Mouse (Mus musculus) neural tube, embryonic 15.5 days (tissue): ENCODE measurements around the gene Hamp. TPM values are rescaled to one million over a fixed set of nuclear protein-coding genes. Genes with fewer than 3 reads are reported as not detected.

Experiments used
- ATAC-seq: fragments of 200-750 bp; cut with Nextera tagmentation; 2 replicates; pipeline ENCODE4 v1.8.0; 2017; ENCODE audit warnings: mild to moderate bottlenecking, moderate TSS enrichment, moderate library complexity; ENCODE audit not compliant: low FRiP score
- H3K27ac ChIP-seq: fragments of 300-500 bp; sonication (generic); replicated peaks from 2 replicates; pipeline ENCODE4 v1.5.1; 2015; ENCODE audit warnings: mild to moderate bottlenecking, inconsistent platforms
- H3K27me3 ChIP-seq: fragments of 300-500 bp; sonication (generic); replicated peaks from 2 replicates; pipeline ENCODE4 v1.6.1; 2015; ENCODE audit warnings: inconsistent platforms
- H3K36me3 ChIP-seq: fragments of 300-500 bp; sonication (generic); 2 replicates; pipeline ENCODE4 v1.6.1; 2015; ENCODE audit warnings: inconsistent platforms
- H3K4me1 ChIP-seq: fragments of 300-500 bp; sonication (generic); 2 replicates; pipeline ENCODE4 v1.6.1; 2015; ENCODE audit warnings: inconsistent platforms
- H3K4me2 ChIP-seq: fragments of 300-500 bp; sonication (generic); 2 replicates; pipeline ENCODE4 v1.6.1; 2015; ENCODE audit warnings: inconsistent platforms, mild to moderate bottlenecking, moderate library complexity
- H3K4me3 ChIP-seq: fragments of 300-500 bp; sonication (generic); replicated peaks from 2 replicates; pipeline ENCODE4 v1.5.1; 2015; ENCODE audit warnings: mild to moderate bottlenecking, inconsistent platforms
- H3K9ac ChIP-seq: fragments of 300-500 bp; sonication (generic); replicated peaks from 2 replicates; pipeline ENCODE4 v1.6.1; 2015; ENCODE audit warnings: mild to moderate bottlenecking, inconsistent platforms
- H3K9me3 ChIP-seq: fragments of 300-500 bp; sonication (generic); replicated peaks from 2 replicates; pipeline ENCODE4 v1.6.1; 2016; ENCODE audit warnings: inconsistent platforms
- WGBS: fragments of 180-500 bp; shearing (Covaris S2); methylation state at CpG from one replicate; pipeline ENCODE4 v1.1.7; 2015; ENCODE audit warnings: mixed read lengths; 5-methylcytosine and 5-hydroxymethylcytosine counted together
- polyA plus RNA-seq: library from polyadenylated mRNA; unstranded; fragments of >200 nt; fragmentation: Nextera tagmentation; extraction: Ambion mirVana; gene quantifications from 2 replicates; pipeline ENCODE4 v1.2.1, GENCODE M21; 2015

Hamp gene
- polyA plus RNA-seq, 1 experiment from 2014 or later = not detected

DNA sequence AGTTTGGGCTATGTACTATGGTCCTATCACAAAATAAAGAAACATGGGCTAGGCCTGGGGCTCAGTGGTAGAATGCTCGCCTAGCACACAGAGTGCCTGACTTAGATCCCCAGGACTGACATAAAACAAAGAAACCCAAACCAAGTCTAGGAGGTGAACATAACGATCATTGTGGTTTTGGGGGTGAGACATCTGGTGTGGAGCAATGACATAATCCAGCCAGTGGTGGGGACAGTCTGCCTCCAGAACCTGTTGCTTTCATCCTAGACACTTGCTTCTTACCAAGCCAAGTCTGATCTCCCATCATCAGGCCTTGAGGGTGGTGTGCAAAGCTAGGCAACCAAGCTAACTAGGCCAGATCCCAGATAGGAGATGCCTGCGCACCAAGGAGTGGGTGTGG is 22.8 kb upstream of the Hamp start:
- Histone ChIP-seq H3K9me3 (no peaks in the 10 kb centered on the region), H3K4me1 (no peaks in the 10 kb centered on the region), H3K4me2 (no peak overlapping the region), H3K27ac (no peak overlapping the region), H3K4me3 (no peak overlapping the region), H3K9ac (no peak overlapping the region), H3K27me3 (peaks cover under 1% of the 10 kb centered on the region; the same call in 1 of the 2 replicates), H3K36me3 (no peaks in the 10 kb centered on the region)
- 86% methylated on average over 3 of the region's 3 CpGs for WGBS
- no peak for ATAC-seq

DNA sequence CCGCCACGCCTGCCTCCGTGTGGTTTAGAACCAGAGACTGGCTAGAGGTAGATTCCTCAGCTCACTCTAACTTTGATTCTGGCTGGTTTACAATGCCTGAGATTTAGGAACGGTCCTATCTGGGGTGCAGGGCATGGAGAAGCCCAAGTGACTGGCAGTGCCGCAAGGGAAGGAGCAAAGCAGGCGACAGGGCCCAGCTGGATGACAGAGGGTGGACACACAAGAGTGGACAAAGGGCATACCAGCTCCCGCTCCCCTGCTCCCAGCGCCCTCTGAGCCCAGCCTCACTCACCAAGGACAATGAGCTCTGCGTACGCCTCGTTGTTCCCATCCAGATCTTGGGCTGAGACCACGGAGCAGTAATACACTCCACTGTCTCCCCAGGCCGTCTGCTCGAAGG is 21.8 kb upstream of the Hamp start:
- no peak overlapping the region for H3K4me3 ChIP-seq
- 54% methylated on average over 14 of the region's 14 CpGs for WGBS
- no peaks in the 10 kb centered on the region for H3K27me3 ChIP-seq
- no peak overlapping the region for H3K9ac ChIP-seq
- H3K9me3 ChIP-seq = no peaks in the 10 kb centered on the region
- H3K4me2 ChIP-seq = no peak overlapping the region
- ATAC-seq = no peak
- H3K4me1 ChIP-seq = no peaks in the 10 kb centered on the region
- H3K27ac ChIP-seq = no peak overlapping the region
- H3K36me3 ChIP-seq = no peaks in the 10 kb centered on the region

DNA sequence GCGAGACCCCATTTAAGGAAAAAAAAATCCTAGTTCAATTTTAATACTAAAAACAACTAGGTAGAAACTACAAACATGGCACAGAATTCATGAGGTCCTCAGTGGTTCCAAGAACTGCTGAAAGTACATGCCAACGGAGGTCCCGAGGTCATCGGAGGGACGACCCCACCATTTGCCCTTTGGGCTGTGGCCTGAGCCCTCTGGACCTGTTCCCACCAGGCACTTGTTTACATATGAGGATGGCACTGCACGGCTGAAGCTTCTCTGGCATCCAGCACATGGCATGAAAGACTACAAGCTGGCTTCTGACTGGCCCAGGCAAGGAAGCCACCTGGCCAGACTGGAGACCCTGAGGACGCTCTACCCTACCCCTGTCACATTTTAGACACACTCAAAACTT is 20.5 kb upstream of the Hamp start:
- no peaks in the 10 kb centered on the region for H3K36me3 ChIP-seq
- ATAC-seq = no peak
- H3K9ac ChIP-seq = no peak overlapping the region
- no peak overlapping the region for H3K27ac ChIP-seq
- WGBS = 89% methylated on average over 7 of the region's 7 CpGs
- H3K4me2 ChIP-seq = no peak overlapping the region
- H3K27me3 ChIP-seq = no peaks in the 10 kb centered on the region
- 0 out of 2 replicates have a peak, but pooled peaks cover 4% of the 10 kb centered on the region for H3K4me1 ChIP-seq
- no peak overlapping the region for H3K4me3 ChIP-seq
- H3K9me3 ChIP-seq = no peaks in the 10 kb centered on the region

DNA sequence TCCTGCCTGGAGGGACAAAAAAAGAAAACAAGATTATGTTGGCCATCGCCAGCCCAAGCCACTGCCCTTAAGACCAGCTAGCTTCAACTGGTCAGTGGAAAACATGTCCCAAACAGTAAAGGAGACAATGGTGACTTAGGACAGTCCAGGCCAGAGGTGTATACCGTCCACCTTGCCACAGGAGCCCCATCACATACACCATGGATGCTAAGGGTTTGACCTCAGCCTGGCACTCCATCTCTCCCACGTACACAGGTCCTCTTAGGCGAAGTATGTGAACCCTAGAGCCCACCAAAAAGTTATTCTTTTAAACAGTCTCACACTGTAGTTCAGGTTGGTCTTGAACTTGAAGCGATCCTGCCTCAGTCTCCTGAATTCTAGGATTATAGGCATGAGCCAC is 19.0 kb upstream of the Hamp start:
- H3K4me1 ChIP-seq = peaks cover 17% of the 10 kb centered on the region
- no peaks in the 10 kb centered on the region for H3K27me3 ChIP-seq
- no peak overlapping the region for H3K27ac ChIP-seq
- no peak overlapping the region for H3K9ac ChIP-seq
- WGBS = 94% methylated on average over 5 of the region's 5 CpGs
- ATAC-seq = no peak
- no peaks in the 10 kb centered on the region for H3K9me3 ChIP-seq
- no peak overlapping the region for H3K4me3 ChIP-seq
- H3K36me3 ChIP-seq = 0 out of 2 replicates have a peak, but pooled peaks cover 3% of the 10 kb centered on the region
- H3K4me2 ChIP-seq = no peak overlapping the region

DNA sequence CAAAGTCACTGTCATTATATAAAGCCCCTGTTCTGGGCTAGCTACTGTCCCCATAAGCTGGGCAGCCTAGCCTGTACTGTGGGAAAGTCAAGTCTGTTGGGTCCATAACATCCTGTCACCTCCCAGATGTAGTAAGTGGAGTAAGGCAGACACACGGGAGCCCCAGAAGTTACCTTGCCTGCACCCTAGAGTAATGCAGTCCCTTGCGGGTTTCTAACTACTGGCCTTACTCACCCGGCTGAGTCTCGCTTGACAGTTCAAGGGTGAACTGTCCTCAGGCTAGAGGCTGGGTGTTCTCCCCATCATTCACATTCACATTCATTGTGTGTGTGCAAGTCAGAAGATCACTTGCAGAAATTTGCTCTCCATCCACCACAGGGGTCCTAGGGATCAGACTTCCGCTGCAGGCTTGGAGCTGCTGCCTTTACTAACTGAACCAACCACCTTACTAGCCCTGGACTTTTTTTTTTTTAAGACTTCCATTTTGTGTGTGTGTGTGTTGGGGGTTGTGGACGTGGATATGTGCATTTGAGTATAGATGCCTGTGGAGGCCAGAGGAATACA is 16.0 kb upstream of the Hamp start:
- Histone ChIP-seq H3K4me2 (no peak overlapping the region), H3K4me1 (peaks cover 28% of the 10 kb centered on the region), H3K27ac (no peak overlapping the region), H3K9ac (no peak overlapping the region), H3K9me3 (no peaks in the 10 kb centered on the region), H3K27me3 (no peaks in the 10 kb centered on the region), H3K4me3 (no peak overlapping the region), H3K36me3 (peaks cover 3% of the 10 kb centered on the region; the same call in 1 of the 2 replicates)
- no peak for ATAC-seq
- 87% methylated on average over 6 of the region's 6 CpGs for WGBS

DNA sequence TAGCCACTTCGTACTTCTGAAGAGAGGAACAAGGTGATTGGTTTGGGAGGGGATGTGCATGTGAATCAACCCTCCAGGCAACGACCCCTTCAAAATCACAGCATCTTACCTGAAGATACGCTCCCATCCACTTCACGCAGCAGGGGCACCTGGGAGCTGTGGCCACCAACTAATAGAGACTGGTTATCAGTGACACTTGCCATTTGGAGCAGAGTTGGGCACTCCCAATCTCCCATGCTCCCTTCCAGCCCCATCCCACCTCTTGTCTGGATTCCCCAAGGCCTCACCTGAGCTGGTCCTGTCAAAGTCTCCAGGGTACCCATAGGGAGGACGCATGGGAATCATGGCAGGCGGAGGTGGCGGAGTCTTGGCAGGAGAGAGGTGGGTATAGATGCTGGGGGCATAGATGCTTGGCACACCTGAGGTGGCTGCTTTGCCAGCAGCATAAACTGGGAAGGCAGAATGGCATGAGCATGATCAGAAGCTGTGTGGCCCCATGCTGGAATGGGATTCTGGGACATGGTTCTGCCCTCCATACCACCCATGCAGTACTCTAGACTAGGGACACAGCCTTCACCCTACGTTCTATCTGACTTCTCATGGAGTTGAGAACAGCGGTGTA is 15.1 kb upstream of the Hamp start:
- no peak overlapping the region for H3K4me2 ChIP-seq

DNA sequence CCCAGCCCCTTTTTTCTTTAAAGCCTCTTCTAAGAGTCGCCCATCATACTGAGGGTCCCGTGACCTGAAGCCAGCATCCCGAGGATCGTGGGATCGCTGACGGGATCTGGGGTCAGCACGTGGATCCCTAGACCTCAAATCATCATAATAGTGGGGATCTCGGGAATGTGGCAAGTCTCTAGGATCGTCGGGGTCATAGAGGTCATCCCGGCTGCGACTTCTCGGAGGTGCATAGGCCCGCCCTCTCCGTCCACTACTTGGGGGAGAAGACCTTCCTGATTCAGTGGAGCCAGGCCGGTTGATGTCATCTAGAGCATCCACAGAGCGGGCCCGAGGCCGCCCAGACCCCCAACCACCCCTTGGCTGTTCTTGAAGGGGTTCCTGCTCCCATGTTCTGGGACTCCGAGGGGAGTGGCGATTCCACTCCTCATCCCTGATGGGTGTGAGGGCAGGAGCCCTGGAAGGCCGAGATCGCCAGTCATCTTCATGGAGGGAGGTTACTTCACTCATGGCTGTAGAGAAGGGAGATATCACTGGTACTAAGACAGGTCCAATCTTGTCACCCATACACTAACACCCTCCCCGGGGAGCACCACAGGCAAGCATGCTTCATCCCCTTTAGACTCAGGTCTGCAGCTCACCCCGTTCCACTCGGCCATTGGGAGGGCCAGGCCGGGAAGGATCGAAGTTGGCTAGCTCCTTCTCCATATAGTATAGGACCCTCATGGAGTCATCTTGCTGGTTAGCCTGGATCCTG is 14.5 kb upstream of the Hamp start:
- peak overlapping the region; percentile 94 for H3K4me2 ChIP-seq
- no peaks in the 10 kb centered on the region for H3K27me3 ChIP-seq
- peak overlapping the region; percentile 64 for H3K4me3 ChIP-seq
- 65% methylated on average over 28 of the region's 28 CpGs for WGBS
- H3K4me1 ChIP-seq = peaks cover 36% of the 10 kb centered on the region
- no peak for ATAC-seq
- H3K36me3 ChIP-seq = peaks cover 18% of the 10 kb centered on the region
- H3K27ac ChIP-seq = peak overlapping the region; percentile 99
- no peaks in the 10 kb centered on the region for H3K9me3 ChIP-seq
- H3K9ac ChIP-seq = peak overlapping the region; percentile 93

More for the DNA sequence above, 15.1 kb upstream of the Hamp start:
- no peak overlapping the region for H3K4me3 ChIP-seq
- WGBS = 99% methylated on average over 9 of the region's 9 CpGs
- ATAC-seq = no peak
- 0 out of 2 replicates have a peak overlapping the region, but pooled peaks have one; percentile 15 for H3K9ac ChIP-seq
- peaks cover 36% of the 10 kb centered on the region for H3K4me1 ChIP-seq
- H3K27me3 ChIP-seq = no peaks in the 10 kb centered on the region
- H3K27ac ChIP-seq = no peak overlapping the region
- no peaks in the 10 kb centered on the region for H3K9me3 ChIP-seq
- H3K36me3 ChIP-seq = peaks cover 11% of the 10 kb centered on the region

DNA sequence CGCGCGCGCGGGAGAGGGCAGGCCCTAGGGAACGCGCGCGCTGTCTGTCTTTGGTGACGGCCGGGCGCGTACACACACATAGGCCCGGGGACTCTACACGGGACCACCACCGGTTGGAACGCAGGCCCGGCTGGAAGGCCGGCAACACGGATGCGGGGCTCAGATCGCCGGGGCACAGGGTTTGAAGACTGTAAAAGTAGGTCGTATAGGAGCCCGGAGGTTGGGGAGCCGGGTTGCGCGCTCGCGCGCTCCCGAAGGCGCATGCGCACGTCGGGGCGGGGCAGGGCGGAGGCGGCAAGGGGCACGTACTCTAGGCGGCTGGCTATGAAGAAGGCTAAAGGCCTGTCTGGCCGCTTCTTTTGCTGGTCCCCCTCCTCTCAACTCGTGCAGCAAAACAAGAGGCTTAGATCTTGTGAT is 13.5 kb upstream of the Hamp start:
- under 1% methylated on average over 43 of the region's 43 CpGs for WGBS
- peaks cover 43% of the 10 kb centered on the region for H3K4me1 ChIP-seq
- peak overlapping the region; percentile 64 for H3K4me3 ChIP-seq
- H3K9me3 ChIP-seq = no peaks in the 10 kb centered on the region
- peak; percentile 53 for ATAC-seq
- H3K9ac ChIP-seq = peak overlapping the region; percentile 93
- H3K36me3 ChIP-seq = peaks cover 27% of the 10 kb centered on the region
- peak overlapping the region; percentile 99 for H3K27ac ChIP-seq
- no peaks in the 10 kb centered on the region for H3K27me3 ChIP-seq
- peak overlapping the region; percentile 94 for H3K4me2 ChIP-seq

DNA sequence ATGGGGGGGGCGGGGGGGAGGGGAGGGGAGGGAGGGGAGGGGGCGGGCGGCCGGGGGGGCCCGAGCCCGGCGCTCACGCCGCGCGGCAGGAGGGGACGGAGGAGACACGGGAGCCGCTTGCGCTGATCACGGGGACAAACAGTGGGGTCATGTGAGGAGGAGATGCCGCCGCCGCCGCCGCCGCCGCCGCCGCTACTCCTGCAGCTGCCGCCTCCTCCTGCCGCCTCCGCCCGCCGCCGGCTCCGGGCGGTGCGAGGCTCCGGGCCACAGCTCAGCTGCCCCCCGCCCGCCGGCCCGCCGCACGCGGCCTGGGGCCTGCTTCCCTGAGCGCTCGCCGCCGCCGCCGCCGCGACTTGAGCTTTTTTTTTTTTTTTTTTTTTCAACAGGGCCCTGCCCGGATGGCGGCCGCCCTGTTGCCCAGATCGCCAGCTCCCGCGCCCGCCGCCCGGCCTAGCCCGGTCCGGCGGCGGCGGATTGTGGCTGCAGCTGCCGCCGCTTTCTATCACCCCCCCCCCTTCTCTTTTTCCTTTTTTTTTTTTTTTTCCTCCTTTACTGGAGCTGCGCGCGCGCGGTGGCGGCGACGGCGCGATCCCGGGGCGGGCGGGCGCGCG is 13.0 kb upstream of the Hamp start, which contains the start of gene Usf2:
TSS of gene Usf2 (minus strand) at position 48 of the 611 bp plus-strand sequence.
- ATAC-seq = peak; percentile 79
- peaks cover 32% of the 10 kb centered on the region for H3K36me3 ChIP-seq
- peak within 1 kb of the TSS; percentile 94 for H3K4me2 ChIP-seq
- H3K4me3 ChIP-seq = peak within 1 kb of the TSS; percentile 64
- 0% methylated on average over 40 of the region's 82 CpGs for WGBS
- peaks cover 47% of the 10 kb centered on the region for H3K4me1 ChIP-seq
- peak within 1 kb of the TSS; percentile 93 for H3K9ac ChIP-seq
- H3K27ac ChIP-seq = peak within 1 kb of the TSS; percentile 99
- no peaks in the 10 kb centered on the region for H3K9me3 ChIP-seq
- H3K27me3 ChIP-seq = no peaks in the 10 kb centered on the region

DNA sequence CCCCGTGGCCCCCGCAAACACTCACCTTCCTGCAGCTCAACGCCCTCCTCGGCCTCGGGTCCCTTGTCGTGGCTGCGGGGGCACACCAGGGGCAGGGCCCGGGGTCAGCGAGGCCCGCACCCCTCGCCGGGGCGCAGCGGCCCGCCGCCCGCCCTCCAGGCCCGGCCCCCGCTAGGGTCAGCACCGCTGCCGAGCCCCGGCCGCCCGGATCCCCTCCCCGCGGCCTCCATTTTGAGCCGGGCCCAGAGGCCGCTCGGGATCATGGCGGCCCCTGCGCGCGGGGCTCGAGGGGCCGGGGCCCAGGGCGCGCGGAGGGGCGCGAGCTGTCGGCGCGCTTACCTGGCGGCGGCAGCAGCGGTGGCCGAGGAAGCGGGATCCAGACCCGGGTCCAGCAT is 12.5 kb upstream of the Hamp start:
- peaks cover 37% of the 10 kb centered on the region for H3K36me3 ChIP-seq
- H3K4me1 ChIP-seq = peaks cover 47% of the 10 kb centered on the region
- no peaks in the 10 kb centered on the region for H3K27me3 ChIP-seq
- 0% methylated on average over 20 of the region's 49 CpGs for WGBS
- H3K9me3 ChIP-seq = no peaks in the 10 kb centered on the region
- peak overlapping the region; percentile 93 for H3K9ac ChIP-seq
- H3K4me2 ChIP-seq = peak overlapping the region; percentile 94
- H3K4me3 ChIP-seq = peak overlapping the region; percentile 64
- peak overlapping the region; percentile 99 for H3K27ac ChIP-seq
- ATAC-seq = peak; percentile 51

DNA sequence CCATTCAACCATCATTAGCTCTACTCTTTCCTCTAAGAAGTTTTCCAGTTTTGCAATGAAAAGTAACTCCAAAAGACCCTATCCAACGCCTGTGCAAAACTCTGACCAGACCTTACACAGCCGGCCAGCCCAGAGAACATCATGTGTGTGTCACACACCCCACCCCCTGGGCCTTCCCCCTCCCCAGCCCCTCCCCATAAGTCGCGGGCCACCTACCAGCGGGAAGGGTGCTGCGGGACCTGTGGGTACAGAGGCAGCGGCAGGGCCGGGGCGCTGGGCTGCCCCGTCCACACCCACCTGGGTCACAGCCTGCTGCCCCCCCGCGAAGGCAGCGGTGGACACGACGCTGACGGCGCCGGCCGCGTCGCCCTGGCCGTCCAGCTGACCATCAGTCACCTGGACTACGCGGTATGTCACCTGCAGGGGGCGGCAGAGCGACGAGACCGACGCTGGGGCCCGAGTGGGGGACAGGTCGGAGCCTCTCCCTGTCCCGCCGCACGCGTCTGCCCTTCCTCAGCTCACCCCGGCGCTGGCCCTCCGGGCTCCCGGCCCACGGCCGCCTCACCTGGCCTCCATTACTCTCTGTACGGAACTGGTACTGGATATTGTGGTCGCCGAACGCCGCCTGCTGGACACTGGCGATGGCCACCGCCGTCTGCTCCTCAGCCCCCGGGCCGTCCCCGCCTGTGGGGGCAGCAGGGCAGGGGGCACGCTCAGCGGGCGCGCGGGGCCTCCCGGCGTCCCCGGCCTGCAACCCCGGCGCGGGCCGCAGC is 11.9 kb upstream of the Hamp start:
- Histone ChIP-seq H3K4me1 (peaks cover 47% of the 10 kb centered on the region), H3K9ac (peak overlapping the region; percentile 93), H3K27me3 (no peaks in the 10 kb centered on the region), H3K27ac (peak overlapping the region; percentile 99), H3K9me3 (no peaks in the 10 kb centered on the region), H3K4me3 (peak overlapping the region; percentile 64), H3K4me2 (peak overlapping the region; percentile 94), H3K36me3 (peaks cover 39% of the 10 kb centered on the region)
- whole genome bisulfite sequencing = under 1% methylated on average over 59 of the region's 64 CpGs
- ATAC-seq = peak; percentile 77
